Mouse (Mus musculus) cerebellum, adult 9-10 months (tissue): ENCODE results near the gene D430042O09Rik.
"Not testable (repeated sequence)": the region's sequence is repeated elsewhere in the genome, so short reads cannot be mapped to it uniquely, and the experiment has no call there.

Experiments used
- DNase-seq: peaks from one replicate; pipeline ENCODE4 v3.0.0; 2022

D430042O09Rik gene

DNA sequence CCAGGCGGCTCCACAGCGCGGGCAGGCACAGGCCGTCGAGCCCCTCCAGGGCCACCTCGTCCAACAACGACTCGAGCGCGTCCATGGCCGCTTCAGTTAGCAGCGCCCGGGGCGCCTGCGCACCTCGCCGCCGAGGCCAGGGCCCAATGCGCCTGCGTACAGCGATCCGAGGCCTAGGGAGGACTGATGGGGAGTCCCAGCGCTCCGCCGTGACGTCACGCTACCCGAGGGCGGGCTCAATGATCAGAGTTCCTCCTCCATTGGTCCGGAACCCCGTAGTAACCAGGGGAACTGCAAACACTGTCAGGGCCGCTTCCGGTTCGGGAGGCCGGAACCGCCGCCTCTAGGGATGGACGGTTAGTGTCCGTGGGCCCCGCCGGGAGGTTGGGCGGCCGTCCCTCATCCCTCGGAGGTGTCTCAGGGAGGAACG is at the start of gene D430042O09Rik, which contains the start of gene Gtf3c1:
Gene D430042O09Rik, plus strand, starts transcription at position 296 of the 430 bp plus-strand sequence.
Gene Gtf3c1, minus strand, starts transcription at position 188 of the 430 bp plus-strand sequence.
- peak; percentile 100 for DNase-seq

GRCm38 (mm10) chr7:125663654-125664053 is 44.0 kb upstream of the D430042O09Rik start:
- DNase-seq: no peak

- no peak for DNase-seq
Measured at GRCm38 (mm10) chr7:125670865-125671264, 36.8 kb upstream of the D430042O09Rik start.

DNA sequence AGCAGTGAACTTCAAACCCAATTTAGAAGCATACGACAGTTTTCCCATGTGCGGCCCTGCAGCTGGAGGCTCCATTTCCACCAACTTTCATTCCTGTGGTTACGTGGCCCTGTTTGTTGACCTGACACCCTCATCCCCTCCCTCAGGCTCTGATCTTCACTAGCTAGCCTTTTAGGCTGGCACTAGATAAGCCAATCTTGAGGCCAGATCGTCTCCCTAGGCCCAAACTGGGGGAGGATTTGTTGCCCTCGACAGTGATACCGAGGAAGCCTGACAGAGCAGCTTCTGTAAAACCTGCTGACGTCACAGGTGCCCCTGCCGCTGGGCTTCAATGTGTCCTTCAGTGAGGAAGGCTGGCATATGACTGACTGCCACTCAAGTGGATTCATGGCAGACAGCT is 36.3 kb upstream of the D430042O09Rik start:
- no peak for DNase-seq

DNA sequence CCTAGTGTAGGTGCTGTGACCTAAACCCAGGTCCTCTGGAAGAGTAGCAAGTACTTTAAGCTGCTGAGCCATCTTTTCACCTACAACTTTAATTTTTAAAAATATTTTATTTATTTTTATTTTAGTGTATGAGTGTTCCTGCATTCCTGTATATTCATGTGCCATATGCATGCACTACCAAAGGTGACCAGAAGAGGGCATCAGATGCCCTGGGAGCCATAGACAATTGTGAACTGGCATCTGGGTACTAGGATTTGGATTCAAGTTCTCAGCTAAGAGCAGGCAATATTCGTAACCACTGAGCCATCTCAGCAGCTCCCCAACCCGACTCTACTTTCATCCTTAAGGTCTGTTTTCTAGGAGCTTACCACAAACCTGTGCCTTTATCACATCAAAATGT is 32.8 kb upstream of the D430042O09Rik start:
- peak; percentile 58 for DNase-seq

DNA sequence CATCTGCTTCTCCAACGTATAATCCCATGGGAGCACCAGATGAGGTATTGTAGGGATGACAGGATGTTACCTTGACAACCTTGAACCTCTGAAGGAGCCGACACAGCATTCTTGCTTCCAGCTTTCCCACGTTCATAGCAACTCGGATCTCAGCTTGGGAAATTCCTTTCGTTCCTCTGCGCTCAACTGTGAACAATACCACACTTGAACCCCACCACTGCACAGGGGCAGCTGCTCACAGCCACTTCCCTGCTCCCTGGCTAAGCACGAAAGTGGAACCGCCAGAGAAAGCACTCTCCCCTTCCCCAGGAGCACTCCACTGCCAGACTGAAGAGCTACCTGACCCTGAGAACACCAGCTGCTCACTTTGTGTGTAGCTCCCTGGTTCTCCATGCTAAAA is 28.9 kb upstream of the D430042O09Rik start:
- DNase-seq: no peak

- DNase-seq: no peak
Measured at GRCm38 (mm10) chr7:125679936-125680335, 27.8 kb upstream of the D430042O09Rik start.

GRCm38 (mm10) chr7:125690516-125690915 is 17.2 kb upstream of the D430042O09Rik start:
- no peak for DNase-seq

DNA sequence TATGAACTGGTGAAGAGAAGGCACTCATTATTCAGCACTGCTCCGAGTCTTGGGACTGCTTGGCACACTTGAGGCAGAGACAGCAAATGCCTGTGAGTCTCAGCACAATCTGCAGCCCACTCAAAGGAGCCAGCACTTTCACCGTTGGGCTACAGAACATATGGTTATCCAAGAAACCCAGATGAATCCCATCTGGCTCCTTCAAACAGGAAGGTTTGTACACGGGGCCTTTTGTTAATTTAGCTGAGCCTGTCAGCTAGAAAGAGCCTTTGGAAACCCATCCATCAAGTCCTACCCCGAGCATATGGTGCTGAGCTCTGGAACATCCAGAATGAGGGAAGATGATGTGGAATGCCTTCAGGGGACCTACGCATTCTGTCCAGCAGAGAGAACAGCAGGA is 13.6 kb upstream of the D430042O09Rik start:
- no peak for DNase-seq

DNA sequence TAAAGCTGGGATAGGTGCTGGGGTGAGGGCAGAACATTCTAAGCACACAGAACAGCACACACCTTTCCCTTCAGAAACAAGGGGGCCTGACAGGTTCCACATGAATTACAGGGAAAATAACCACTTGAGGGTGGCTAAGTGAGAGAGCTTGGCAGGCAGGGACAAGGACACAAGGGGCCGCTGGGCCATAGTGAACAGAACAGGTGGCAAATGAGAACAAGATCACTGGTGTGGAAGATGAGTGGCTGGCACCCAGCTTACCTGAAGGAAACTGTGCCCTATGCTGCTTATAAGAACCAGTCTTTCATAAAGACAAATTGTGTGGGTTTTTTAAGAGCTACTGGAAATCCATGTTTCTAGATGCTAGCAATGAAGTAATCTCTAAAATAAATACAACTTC is 4.9 kb upstream of the D430042O09Rik start:
- peak; percentile 50 for DNase-seq

DNA sequence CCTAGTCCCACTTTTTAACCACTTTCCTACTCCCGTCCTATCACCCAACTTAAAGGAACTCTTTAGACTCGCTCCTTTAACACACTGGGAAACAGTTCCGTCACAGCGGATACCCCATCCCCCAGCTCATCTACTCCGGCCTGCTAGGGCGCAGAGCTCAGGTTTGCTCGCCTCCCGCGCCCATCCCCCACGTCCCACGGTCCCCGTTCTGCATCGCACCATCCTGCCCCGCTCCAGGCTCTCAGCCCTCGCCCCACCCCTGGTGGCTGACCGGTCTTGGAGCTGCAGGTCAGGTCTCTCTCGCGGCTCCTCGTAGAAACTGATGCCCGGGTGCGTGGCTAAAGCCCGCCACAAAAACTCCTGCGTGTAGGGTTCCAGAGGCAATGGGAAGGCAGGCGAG is 502 bp upstream of the D430042O09Rik start:
- DNase-seq: no peak

- DNase-seq: no peak
Measured at GRCm38 (mm10) chr7:125708100-125708499, 412 bp downstream of the D430042O09Rik start.

GRCm38 (mm10) chr7:125713542-125714055 is 5.9 kb downstream of the D430042O09Rik start:
- DNase-seq: not testable (repeated sequence)

- DNase-seq: no peak
Measured at GRCm38 (mm10) chr7:125714803-125715202, 7.1 kb downstream of the D430042O09Rik start.

DNA sequence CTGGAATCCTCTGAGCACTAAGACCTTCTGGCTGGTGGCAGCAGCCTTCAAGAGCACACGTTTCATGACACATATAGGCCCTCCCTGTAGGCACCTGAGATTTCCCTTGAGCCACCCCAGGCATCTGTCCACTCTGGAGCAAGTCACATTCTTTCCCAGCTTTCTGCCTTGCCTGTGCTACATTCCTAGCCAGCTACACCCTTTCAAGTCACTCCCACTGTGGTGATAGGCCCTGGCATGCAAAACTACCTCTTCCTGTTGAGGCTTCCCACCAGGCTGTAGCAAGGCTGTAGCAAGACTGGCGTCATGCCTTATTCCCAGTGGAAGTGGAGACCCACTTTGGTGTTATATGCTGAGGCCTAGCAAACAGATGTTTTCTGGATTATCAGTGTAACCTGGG is 9.0 kb downstream of the D430042O09Rik start:
- DNase-seq: no peak

DNA sequence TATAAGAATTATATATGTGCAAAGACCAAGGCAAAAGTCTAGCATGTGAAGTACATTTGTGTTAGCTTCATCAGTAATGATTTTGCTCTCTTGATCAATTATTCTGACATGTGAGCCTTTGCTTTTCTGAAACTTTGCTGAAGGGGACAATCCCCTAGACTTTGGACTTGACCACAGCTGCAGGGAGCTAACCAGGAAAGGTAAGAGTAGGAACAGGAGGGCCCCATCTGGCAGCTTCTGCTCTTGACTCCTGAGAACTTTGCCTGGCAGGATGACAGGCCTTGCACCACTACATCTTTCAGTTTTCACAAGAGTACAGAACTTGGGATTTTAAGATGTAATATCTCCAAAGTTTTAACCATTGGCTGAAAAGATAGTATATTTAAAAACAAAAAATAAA is 9.9 kb downstream of the D430042O09Rik start:
- DNase-seq: no peak

DNA sequence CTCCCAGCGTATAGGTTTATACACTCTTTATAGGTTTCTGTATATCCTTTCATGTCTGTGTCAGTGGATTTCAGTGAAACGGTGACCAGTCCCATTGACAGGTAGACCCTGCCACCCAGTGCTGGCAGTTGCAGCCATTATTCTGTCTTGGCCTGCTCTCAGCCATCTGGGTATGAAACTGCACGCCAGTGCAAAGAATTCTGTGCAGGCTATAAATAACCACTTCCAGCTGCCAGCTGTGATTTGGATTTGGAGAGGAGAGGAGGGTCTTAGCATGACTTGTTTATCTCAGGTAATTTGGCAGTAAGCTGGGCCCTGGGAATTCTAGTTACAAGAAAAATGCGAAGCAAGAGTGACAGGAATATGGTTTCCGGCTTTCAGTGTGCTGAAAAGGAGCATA is 12.7 kb downstream of the D430042O09Rik start:
- DNase-seq: no peak

GRCm38 (mm10) chr7:125721033-125721432 is 13.3 kb downstream of the D430042O09Rik start:
- no peak for DNase-seq

- DNase-seq: no peak
Measured at GRCm38 (mm10) chr7:125722127-125722526, 14.4 kb downstream of the D430042O09Rik start.

GRCm38 (mm10) chr7:125723189-125723972 is 15.7 kb downstream of the D430042O09Rik start:
- peak; percentile 94 for DNase-seq

- no peak for DNase-seq
Measured at GRCm38 (mm10) chr7:125731679-125732078, 24.0 kb downstream of the D430042O09Rik start.

DNA sequence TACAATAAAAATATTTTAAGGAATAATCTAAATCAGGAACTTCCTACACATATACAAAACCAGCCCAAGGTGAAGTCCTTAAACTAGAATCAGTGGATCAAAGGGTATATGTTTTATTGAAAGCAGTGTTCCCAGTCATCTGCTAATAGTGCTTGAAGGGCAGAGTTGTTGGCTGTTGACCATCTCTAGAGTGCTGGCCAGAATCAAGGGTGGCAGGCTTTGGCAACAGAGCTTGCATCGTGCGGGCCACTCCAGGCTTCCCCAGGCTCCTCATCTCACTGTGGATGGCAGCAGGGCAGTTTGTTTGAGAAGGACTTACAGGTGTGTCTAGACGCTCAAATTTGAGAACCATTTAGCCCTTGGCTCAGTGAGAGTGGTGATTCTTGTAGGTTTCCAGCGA is 26.1 kb downstream of the D430042O09Rik start:
- no peak for DNase-seq

DNA sequence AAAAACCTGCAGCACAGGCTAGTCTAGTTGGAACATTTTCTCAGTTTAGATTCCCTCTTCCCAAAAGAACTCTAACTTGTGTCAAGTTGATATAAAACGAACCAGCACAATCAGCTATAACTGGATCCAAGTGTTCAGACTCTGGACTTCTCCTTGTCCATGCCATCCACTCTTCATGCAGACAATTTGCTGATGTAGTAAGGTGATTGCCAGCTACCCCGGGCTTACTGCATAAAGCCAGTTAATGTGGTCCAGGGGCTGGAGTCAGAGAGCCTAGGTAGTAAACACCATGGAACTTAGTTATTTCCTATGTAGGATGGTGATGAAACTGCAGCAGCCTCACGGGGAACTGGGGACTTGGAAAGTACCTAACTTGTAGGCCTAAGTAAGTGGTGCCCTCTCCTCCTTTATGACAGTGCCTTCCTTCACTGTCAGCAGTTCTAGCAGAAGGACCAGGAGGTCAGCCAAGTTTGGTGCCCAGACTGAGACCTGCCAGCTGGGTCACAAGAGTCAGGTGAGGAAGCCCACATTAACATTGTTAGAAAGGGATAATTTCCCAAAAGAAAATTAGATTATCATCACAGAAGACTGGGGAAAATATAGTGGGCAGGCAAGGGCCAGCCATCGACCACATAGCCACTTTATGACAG is 28.8 kb downstream of the D430042O09Rik start:
- no peak for DNase-seq

- DNase-seq: no peak
Measured at GRCm38 (mm10) chr7:125740521-125740920, 32.8 kb downstream of the D430042O09Rik start.
